Mouse (Mus musculus): ENCODE results near the gene Cox7a2l. TPM values are rescaled to one million over a fixed set of nuclear protein-coding genes. Genes with fewer than 3 reads are reported as not detected.
A peak's percentile ranks its signal among the peaks of the same experiment; 100 is the strongest.

Cox7a2l gene
- polyA plus RNA-seq, 2 experiments = 77.5 to 78.5 TPM

GRCm38 (mm10) chr17:83562153-83563010 lies 45.3 kb upstream of the Cox7a2l start:
- Histone ChIP-seq H3K36me3 (replicated peaks; ENCODE audit: control insufficient read depth, insufficient read depth, low read depth) (no peaks in the 10 kb centered on the region), H3K4me2 (ENCODE audit: low read depth) (peak overlapping the region; percentile 52), H3K9ac (replicated peaks) (no peak overlapping the region), H3K27ac (peak overlapping the region; percentile 74), H3K9me3 (ENCODE audit: control insufficient read depth, low read length) (no peaks in the 10 kb centered on the region), H3K27me3 (ENCODE audit: control insufficient read depth, insufficient read depth, low read length) (no peaks in the 10 kb centered on the region), H3K4me1 (replicated peaks; ENCODE audit: control insufficient read depth in 2 of 2, insufficient read depth in 2 of 2, low read length in 1 of 2) (peaks cover 29 to 37% of the 10 kb centered on the region in 2 experiments), H3K4me3 (ENCODE audit: insufficient read depth in 1 of 2, low read depth in 2 of 2, low read length in 2 of 2) (no peak overlapping the region)
- TF ChIP-seq CTCF (IDR thresholded peaks at IDR 0.05; ENCODE audit: low read depth) = no peak
- TF ChIP-seq EP300 (IDR thresholded peaks at IDR 0.05; ENCODE audit: low read depth) = peak; percentile 95
- 60% methylated on average over 5 of the region's 5 CpGs for WGBS (ENCODE audit: insufficient replicate concordance)
- ATAC-seq (ENCODE audit: insufficient read depth) (peak; percentile 94), DNase-seq (ENCODE audit: low read depth in 3 of 3, low spot score in 3 of 3) (peak; percentile 81 to 88 (median 83))

- DNase-seq (ENCODE audit: low read depth in 3 of 3, low spot score in 3 of 3) (no peak), ATAC-seq (ENCODE audit: insufficient read depth) (no peak)
- H3K9ac ChIP-seq (replicated peaks) = no peak overlapping the region
- TF ChIP-seq EP300 (IDR thresholded peaks at IDR 0.05; ENCODE audit: low read depth) = no peak
- TF ChIP-seq CTCF (IDR thresholded peaks at IDR 0.05; ENCODE audit: low read depth) = no peak
- no peak overlapping the region for H3K27ac ChIP-seq
- H3K36me3 ChIP-seq (replicated peaks; ENCODE audit: control insufficient read depth, insufficient read depth, low read depth) = no peaks in the 10 kb centered on the region
- no peak overlapping the region for H3K4me3 ChIP-seq (ENCODE audit: insufficient read depth in 1 of 2, low read depth in 2 of 2, low read length in 2 of 2)
- H3K4me1 ChIP-seq (replicated peaks; ENCODE audit: control insufficient read depth in 2 of 2, insufficient read depth in 2 of 2, low read length in 1 of 2) = peaks cover 25 to 35% of the 10 kb centered on the region in 2 experiments
- no peaks in the 10 kb centered on the region for H3K27me3 ChIP-seq (ENCODE audit: control insufficient read depth, insufficient read depth, low read length)
- H3K9me3 ChIP-seq (ENCODE audit: control insufficient read depth, low read length) = no peaks in the 10 kb centered on the region
- 75% methylated on average over 8 of the region's 8 CpGs for WGBS (ENCODE audit: insufficient replicate concordance)
- no peak overlapping the region for H3K4me2 ChIP-seq (ENCODE audit: low read depth)
Measured at GRCm38 (mm10) chr17:83559081-83559480, 42.0 kb upstream of the Cox7a2l start.

- no peak for ATAC-seq (ENCODE audit: insufficient read depth)
- no peaks in the 10 kb centered on the region for H3K36me3 ChIP-seq (replicated peaks; ENCODE audit: control insufficient read depth, insufficient read depth, low read depth)
- H3K9ac ChIP-seq (replicated peaks) = no peak overlapping the region
- WGBS (ENCODE audit: insufficient replicate concordance) = 53% methylated on average over 11 of the region's 11 CpGs
- no peak overlapping the region for H3K4me3 ChIP-seq (ENCODE audit: insufficient read depth in 1 of 2, low read depth in 2 of 2, low read length in 2 of 2)
- H3K4me1 ChIP-seq (replicated peaks; ENCODE audit: control insufficient read depth in 2 of 2, insufficient read depth in 2 of 2, low read length in 1 of 2) = peaks cover 0 to 5% of the 10 kb centered on the region in 2 experiments; a peak in 3 of 4 replicates
- DNase-seq (ENCODE audit: low read depth in 3 of 3, low spot score in 3 of 3) = no peak
- H3K27ac ChIP-seq = no peak overlapping the region
- TF ChIP-seq CTCF (IDR thresholded peaks at IDR 0.05; ENCODE audit: low read depth) = no peak
- TF ChIP-seq EP300 (IDR thresholded peaks at IDR 0.05; ENCODE audit: low read depth) = no peak
- no peaks in the 10 kb centered on the region for H3K27me3 ChIP-seq (ENCODE audit: control insufficient read depth, insufficient read depth, low read length)
- H3K9me3 ChIP-seq (ENCODE audit: control insufficient read depth, low read length) = no peaks in the 10 kb centered on the region
- no peak overlapping the region for H3K4me2 ChIP-seq (ENCODE audit: low read depth)
Measured at GRCm38 (mm10) chr17:83555836-83556235, 38.7 kb upstream of the Cox7a2l start.

GRCm38 (mm10) chr17:83554997-83555396 lies 37.9 kb upstream of the Cox7a2l start:
- no peak overlapping the region for H3K4me2 ChIP-seq (ENCODE audit: low read depth)
- no peaks in the 10 kb centered on the region for H3K36me3 ChIP-seq (replicated peaks; ENCODE audit: control insufficient read depth, insufficient read depth, low read depth)
- H3K9ac ChIP-seq (replicated peaks) = no peak overlapping the region
- no peak overlapping the region for H3K27ac ChIP-seq
- DNase-seq (ENCODE audit: low read depth in 3 of 3, low spot score in 3 of 3) = peak in 1 of 3 experiments; percentile 27
- no peak for ATAC-seq (ENCODE audit: insufficient read depth)
- TF ChIP-seq CTCF (IDR thresholded peaks at IDR 0.05; ENCODE audit: low read depth) = no peak
- peak; percentile 36; the same call in 1 of the 2 replicates for TF ChIP-seq EP300 (IDR thresholded peaks at IDR 0.05; ENCODE audit: low read depth)
- H3K9me3 ChIP-seq (ENCODE audit: control insufficient read depth, low read length) = no peaks in the 10 kb centered on the region
- H3K27me3 ChIP-seq (ENCODE audit: control insufficient read depth, insufficient read depth, low read length) = no peaks in the 10 kb centered on the region
- H3K4me1 ChIP-seq (replicated peaks; ENCODE audit: control insufficient read depth in 2 of 2, insufficient read depth in 2 of 2, low read length in 1 of 2) = peaks cover 0 to 5% of the 10 kb centered on the region in 2 experiments; a peak in 2 of 4 replicates
- WGBS (ENCODE audit: insufficient replicate concordance) = 77% methylated on average over 7 of the region's 7 CpGs
- H3K4me3 ChIP-seq (ENCODE audit: insufficient read depth in 1 of 2, low read depth in 2 of 2, low read length in 2 of 2) = no peak overlapping the region

- ATAC-seq (ENCODE audit: insufficient read depth) (no peak), DNase-seq (ENCODE audit: low read depth in 3 of 3, low spot score in 3 of 3) (no peak)
- H3K36me3 ChIP-seq (replicated peaks; ENCODE audit: control insufficient read depth, insufficient read depth, low read depth) = no peaks in the 10 kb centered on the region
- no peak overlapping the region for H3K4me2 ChIP-seq (ENCODE audit: low read depth)
- H3K4me3 ChIP-seq (ENCODE audit: insufficient read depth in 1 of 2, low read depth in 2 of 2, low read length in 2 of 2) = no peak overlapping the region
- peaks cover 0 to 2% of the 10 kb centered on the region in 2 experiments; a peak in 2 of 4 replicates for H3K4me1 ChIP-seq (replicated peaks; ENCODE audit: control insufficient read depth in 2 of 2, insufficient read depth in 2 of 2, low read length in 1 of 2)
- H3K9ac ChIP-seq (replicated peaks) = no peak overlapping the region
- no peak for TF ChIP-seq EP300 (IDR thresholded peaks at IDR 0.05; ENCODE audit: low read depth)
- peak; percentile 45; the same call in 1 of the 2 replicates for TF ChIP-seq CTCF (IDR thresholded peaks at IDR 0.05; ENCODE audit: low read depth)
- peaks cover 35% of the 10 kb centered on the region for H3K27me3 ChIP-seq (ENCODE audit: control insufficient read depth, insufficient read depth, low read length)
- WGBS (ENCODE audit: insufficient replicate concordance) = 21% methylated on average over 12 of the region's 12 CpGs
- H3K27ac ChIP-seq = no peak overlapping the region
- no peaks in the 10 kb centered on the region for H3K9me3 ChIP-seq (ENCODE audit: control insufficient read depth, low read length)
Measured at GRCm38 (mm10) chr17:83548501-83549233, 31.5 kb upstream of the Cox7a2l start.

Data from liver, embryonic 14.5 days (tissue).